Mouse (Mus musculus) regulatory T cell (primary cell): Measurements from ENCODE around the gene Fahd1.

ENCODE experiments used
- in situ Hi-C: fragments of 300-600 bp; cut with MboI, MseI; formaldehyde crosslinking; loops from one replicate; pipeline ENCODE4 v1.15.1; 2025; ENCODE audit warnings: high pct_unique_total_duplicates

Fahd1 gene

DNA sequence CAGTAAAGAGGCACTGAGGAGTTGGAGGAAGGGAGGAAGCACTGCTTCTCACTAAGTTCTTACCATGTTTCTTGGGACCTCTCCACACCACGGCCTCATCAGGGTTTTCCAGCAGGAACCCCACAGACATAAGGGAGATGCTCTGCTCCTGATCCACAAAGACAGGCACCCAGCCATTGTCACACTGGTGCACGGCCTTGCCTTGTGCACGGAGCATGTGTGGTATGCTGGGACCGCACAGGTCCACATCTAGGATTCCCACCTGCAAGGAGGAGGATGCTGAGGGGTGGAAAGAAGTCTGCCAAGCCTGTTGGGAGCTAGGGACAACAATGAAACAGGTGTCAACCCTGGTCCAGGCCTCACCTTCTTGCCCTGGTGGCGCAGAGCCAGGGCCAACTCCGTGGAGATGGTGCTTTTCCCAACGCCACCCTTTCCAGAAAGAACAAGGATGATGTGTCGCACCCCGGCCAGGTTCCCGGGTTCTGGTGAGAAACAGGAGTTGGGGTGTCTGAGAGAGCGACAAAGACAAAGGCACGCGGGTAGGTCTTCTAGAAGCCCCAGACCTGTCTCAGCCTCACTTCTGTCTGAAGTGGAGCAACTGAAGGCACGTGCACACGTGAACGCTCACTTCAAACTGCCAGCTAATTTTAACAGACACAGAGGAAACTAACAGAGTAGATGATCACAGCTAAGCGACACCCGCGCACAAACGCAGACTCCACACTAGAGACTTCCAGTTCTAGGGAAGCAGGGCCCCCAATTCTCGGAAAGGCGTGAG, 35.4 kb upstream of the Fahd1 start:
- in situ Hi-C loops: no loop called here

DNA sequence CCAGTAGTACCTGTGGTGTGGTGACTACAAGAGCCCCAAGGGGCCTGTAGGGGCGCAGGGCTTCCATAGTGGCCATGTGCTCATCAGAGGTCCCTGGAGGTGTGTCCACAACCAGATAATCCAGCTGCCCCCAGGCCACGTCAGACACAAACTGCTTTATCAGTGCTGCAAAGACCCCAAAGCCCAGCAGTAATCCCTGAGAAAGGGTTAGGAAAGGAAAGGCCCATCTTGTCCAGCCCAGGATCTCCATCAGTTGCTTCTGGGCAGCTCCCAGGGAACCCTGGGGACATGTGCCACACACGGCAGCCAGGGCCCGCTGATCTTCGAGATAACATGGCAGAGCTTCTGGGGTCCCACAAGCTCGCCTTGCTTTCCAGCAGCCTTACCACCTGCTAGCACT, 34.2 kb upstream of the Fahd1 start:
- in situ Hi-C loops: no loop called here

DNA sequence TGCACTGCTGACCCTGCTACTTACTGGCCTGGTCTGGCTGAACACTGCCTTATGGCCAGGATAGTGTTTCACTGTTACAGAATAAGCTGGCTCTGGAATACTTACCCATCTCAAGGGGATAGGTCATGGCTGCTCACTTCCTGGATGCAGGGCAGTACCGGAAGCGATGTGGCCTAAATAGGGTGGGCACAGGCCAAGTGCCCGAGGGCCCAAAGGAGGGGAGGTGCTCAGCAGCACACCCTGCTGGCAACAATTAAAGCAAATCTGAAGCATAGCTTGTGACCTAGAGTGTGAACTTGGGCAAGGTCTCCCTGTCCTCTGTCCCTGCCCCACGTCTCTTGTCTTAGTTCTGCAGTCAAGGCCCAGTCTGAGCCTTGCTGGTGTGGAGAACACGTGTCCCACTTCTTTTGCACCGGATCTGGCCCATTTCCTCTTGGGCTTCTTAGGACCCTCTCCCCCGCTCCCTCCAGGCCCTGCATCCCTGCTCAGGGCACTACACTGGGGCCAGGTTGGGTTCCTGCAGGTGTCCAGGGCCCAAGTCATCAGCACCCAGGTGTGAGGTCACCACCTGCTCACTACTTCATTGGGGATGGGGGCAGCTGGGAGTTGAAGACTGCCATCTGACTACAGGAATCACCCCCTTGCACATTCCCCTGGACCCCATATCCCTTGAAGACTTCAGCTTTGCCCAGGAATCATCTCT, 31.7 kb upstream of the Fahd1 start:
- in situ Hi-C loops: no loop called here

DNA sequence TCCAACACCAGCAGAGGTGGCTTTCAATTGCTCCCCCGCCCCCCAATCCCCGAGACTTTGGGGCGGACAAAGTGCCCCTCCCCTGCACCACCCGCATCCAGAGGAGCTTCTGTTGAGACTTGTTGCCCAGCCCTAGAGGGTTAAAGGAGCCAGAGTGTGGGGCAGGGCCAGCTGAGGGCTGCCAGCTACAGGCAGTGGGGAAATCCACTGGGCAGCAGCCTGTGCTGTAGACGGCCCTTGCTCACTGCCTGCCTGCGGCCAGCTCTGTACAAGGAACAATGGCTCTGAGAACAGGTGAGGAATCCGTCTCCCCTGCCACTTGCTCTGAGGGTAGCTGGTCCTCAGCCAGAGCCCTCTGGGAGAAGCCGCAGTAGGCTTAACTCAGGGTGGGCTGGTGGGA, 28.4 kb upstream of the Fahd1 start:
- in situ Hi-C loops: no loop called here

DNA sequence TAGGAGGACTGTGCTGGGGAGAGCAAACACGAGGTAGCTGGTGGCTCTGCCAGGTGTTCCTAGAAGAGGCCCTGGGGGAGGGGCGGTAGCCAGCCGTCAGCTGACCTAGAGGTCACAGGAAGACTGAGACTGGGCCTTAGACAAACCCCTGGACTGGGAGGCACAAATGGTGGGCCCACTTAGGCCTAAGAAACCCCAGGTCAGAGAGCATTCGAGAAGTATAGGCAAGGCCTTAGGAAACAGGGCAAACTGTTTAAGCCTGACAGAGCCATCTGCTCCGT, 27.9 kb upstream of the Fahd1 start:
- in situ Hi-C loops: no loop called here

GRCm38 (mm10) chr17:24877336-24878116, 27.4 kb upstream of the Fahd1 start:
- in situ Hi-C loops: no loop called here

DNA sequence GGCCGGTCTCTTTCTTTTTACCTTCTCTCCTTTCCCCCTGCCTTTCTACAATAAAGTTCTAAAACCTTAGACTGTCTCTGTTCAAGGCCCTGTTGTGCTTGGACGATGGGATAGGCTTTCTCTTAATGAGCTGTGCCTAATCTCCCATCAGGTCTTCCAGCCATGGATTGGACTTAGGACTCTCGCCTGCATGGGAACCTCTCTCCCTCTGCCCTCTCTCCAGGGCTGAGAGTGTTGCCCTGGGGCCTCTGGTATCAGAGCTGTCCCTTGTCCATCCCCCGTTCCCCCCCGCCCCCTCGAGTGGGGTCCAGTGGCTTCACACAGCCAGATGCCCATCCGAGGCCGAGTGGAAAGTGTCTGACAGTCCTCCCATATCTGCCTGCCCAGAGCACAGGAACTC, 24.8 kb upstream of the Fahd1 start:
- in situ Hi-C loops: no loop called here

GRCm38 (mm10) chr17:24874405-24874745, 24.2 kb upstream of the Fahd1 start:
- in situ Hi-C loops: no loop called here

GRCm38 (mm10) chr17:24873695-24874404, 23.7 kb upstream of the Fahd1 start:
- in situ Hi-C loops: no loop called here

DNA sequence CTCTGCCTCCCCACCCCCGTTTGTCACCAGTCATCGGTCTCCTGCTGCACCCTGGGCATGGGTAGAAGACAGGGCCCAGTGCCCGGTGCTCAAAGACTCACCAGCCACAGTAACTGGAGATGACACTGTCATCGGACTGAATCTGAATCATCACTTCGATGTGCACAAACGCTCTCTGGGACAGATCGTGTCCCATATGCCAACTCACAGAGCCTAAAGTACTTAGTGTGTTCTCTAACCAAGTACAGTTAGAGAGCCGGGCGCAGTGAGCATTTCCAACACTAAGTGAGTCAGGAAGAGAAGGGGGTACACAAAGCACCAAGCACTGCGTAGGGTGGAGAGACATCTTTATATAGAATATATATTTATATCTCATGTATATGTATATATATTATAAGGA, 17.8 kb upstream of the Fahd1 start:
- in situ Hi-C loops: no loop called here

DNA sequence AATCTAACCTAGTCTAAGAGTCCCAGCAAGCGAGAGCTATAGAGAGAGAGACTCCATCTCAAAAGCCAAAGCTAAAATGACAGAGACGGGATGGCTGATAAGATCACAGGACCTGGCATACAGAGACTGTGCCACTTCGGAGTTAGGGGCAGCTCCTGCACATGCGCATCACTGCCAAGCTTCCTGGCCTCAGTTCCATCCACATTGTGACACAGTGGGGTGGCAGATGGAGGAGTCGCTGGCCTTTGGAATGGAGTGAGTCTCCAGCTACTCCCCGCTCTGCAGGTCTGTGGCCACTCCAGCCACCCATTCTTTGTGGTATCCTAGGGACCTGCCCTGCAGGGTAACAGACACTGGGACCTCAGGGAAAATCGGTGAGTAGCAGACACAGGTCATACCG, 15.6 kb upstream of the Fahd1 start, which contains the start of gene Igfals:
TSS of gene Igfals (plus strand) at position 222 of the 400 bp plus-strand sequence.
- in situ Hi-C loops: no loop called here

- in situ Hi-C loops: no loop called here
Observed at GRCm38 (mm10) chr17:24861785-24862184, 11.6 kb upstream of the Fahd1 start.

DNA sequence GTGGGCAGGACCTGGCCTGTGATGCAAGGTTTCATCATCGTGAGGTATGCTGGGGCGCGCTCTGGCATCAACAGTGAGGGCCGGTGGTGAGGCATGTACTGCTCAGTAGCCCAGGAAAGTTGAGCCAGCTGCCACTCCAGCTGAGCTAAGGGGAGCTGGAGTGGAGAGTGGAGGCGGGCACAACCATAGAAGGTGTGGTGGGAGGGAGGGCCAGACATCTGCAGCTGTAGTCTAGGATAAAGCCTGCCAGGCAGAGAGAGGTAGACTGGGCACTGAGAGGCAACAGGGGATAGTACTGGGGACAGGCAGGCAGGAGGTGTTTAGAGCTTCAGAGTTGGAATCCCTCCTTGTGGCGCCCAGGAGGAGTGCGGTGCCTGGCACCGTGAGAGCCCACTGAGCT, 9.9 kb upstream of the Fahd1 start:
- in situ Hi-C loops: no loop called here

DNA sequence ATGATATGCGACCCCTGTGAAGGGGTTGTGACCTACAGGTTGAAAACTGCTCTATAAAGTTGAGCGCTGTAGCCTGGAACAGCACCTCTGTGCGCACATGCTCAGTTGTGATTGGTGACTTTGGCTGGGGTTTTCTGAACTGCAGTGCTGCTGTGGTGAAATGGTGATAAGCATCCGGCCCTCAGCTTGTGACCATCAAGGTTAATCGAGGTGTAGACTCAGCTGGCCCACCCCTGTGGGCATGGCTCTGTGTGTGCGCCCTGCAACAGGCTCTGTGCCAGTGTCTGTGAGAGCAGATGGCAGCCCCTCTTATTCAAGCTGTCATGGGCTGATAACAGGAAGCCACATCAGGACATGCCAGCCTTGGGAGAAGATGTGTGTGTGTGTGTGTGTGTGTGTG, 8.8 kb upstream of the Fahd1 start:
- in situ Hi-C loops: no loop called here

GRCm38 (mm10) chr17:24857831-24858470, 7.8 kb upstream of the Fahd1 start:
- in situ Hi-C loops: no loop called here

DNA sequence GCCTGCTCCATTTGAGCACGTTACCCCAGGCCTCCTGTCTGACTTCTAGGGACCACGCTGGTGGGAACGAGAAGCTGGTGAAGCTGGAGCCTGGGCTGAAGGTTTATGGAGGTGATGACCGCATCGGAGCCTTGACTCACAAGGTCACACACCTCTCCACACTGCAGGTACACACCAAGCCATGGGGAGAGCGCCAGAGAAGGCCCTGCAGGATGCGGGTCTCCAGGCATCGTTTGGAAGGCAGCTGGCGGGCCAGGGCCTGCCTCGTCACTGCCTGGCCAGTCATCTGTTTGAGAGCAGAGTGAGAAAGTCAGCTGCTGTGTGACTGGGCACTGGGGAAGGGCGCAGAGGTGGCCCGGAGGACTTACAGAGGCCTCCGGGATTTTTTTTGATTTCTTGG, 6.4 kb upstream of the Fahd1 start:
- in situ Hi-C loops: no loop called here

- in situ Hi-C loops: no loop called here
Observed at GRCm38 (mm10) chr17:24855838-24856464, 5.8 kb upstream of the Fahd1 start.

- in situ Hi-C loops: loop anchor here (5.0 kb wide), 1 partner anchor 41 kb away; no protein-coding TSS in a partner anchor
Observed at GRCm38 (mm10) chr17:24851381-24852125, 1.4 kb upstream of the Fahd1 start.

- in situ Hi-C loops: loop anchor here (5.0 kb wide), 1 partner anchor 42 kb away; no protein-coding TSS in a partner anchor
Observed at GRCm38 (mm10) chr17:24850773-24851127, 586 bp upstream of the Fahd1 start.

- in situ Hi-C loops: loop anchor here (5.0 kb wide), 1 partner anchor 43 kb away; no protein-coding TSS in a partner anchor
Observed at GRCm38 (mm10) chr17:24849733-24850064, 465 bp downstream of the Fahd1 start.
